Mouse (Mus musculus) intestine, embryonic 14.5 days (tissue): ENCODE results near the gene Ccdc7a. TPM values are rescaled to one million over a fixed set of nuclear protein-coding genes. Genes with fewer than 3 reads are reported as not detected.

ENCODE experiments used
- ATAC-seq: fragments of 200-750 bp; cut with Nextera tagmentation; replicated peaks from 2 replicates; pipeline ENCODE4 v1.8.0; 2017; ENCODE audit warnings: low read depth, moderate number of reproducible peaks, moderate TSS enrichment, moderate library complexity; ENCODE audit not compliant: low FRiP score, low TSS enrichment
- DNase-seq: peaks from one replicate; pipeline ENCODE4 v3.0.0-alpha.2; 2018; ENCODE audit warnings: low spot score
- H3K27ac ChIP-seq: fragments of 300-500 bp; sonication (generic); 2 replicates; pipeline ENCODE4 v1.5.1; 2014; ENCODE audit warnings: low read depth, mild to moderate bottlenecking, control low read depth
- H3K27me3 ChIP-seq: fragments of 300-500 bp; sonication (generic); replicated peaks from 2 replicates; pipeline ENCODE4 v1.6.1; 2014; ENCODE audit warnings: low read length, control low read depth; ENCODE audit not compliant: control insufficient read depth, insufficient read depth
- H3K36me3 ChIP-seq: fragments of 300-500 bp; sonication (generic); 2 replicates; pipeline ENCODE4 v1.6.1; 2014; ENCODE audit warnings: low read length, control low read depth; ENCODE audit not compliant: control insufficient read depth, insufficient read depth
- H3K4me1 ChIP-seq: fragments of 300-500 bp; sonication (generic); replicated peaks from 2 replicates; pipeline ENCODE4 v1.6.1; 2014; ENCODE audit warnings: low read length, control low read depth, mixed read lengths; ENCODE audit not compliant: control insufficient read depth, insufficient read depth
- H3K4me2 ChIP-seq: fragments of 300-500 bp; sonication (generic); 2 replicates; pipeline ENCODE4 v1.6.1; 2014; ENCODE audit warnings: low read length
- H3K4me3 ChIP-seq: fragments of 300-500 bp; sonication (generic); 2 replicates; pipeline ENCODE4 v1.5.1; 2014; ENCODE audit warnings: low read depth, low read length, control low read depth, mixed read lengths
- H3K9ac ChIP-seq: fragments of 300-500 bp; sonication (generic); 2 replicates; pipeline ENCODE4 v1.6.1; 2014; ENCODE audit warnings: mild to moderate bottlenecking, low read length
- H3K9me3 ChIP-seq: fragments of 300-500 bp; sonication (generic); 2 replicates; pipeline ENCODE4 v1.6.1; 2016; ENCODE audit warnings: low read length, control low read depth; ENCODE audit not compliant: control insufficient read depth
- WGBS: fragments of 180-500 bp; shearing (Covaris S2); extraction: QIAGEN DNeasy Blood & Tissue Kit; methylation state at CpG from one replicate; pipeline ENCODE4 v1.1.7; 2014; 5-methylcytosine and 5-hydroxymethylcytosine counted together
- polyA plus RNA-seq: library from polyadenylated mRNA; unstranded; fragments of >200 nt; fragmentation: Nextera tagmentation; extraction: Ambion mirVana; gene quantifications from 2 replicates; pipeline ENCODE4 v1.2.1, GENCODE M21; 2014

The Ccdc7a gene
- polyA plus RNA-seq, 1 experiment from 2014 or later, result 0.22 TPM

- Histone ChIP-seq H3K36me3 (no peaks in the 10 kb centered on the region), H3K4me3 (no peak within 1 kb of the TSS), H3K27ac (no peak within 1 kb of the TSS), H3K9ac (no peak within 1 kb of the TSS), H3K4me1 (no peaks in the 10 kb centered on the region), H3K4me2 (no peak within 1 kb of the TSS), H3K27me3 (no peaks in the 10 kb centered on the region), H3K9me3 (no peaks in the 10 kb centered on the region)
- DNase-seq (no peak), ATAC-seq (no peak)
- WGBS, result 88% methylated on average over 1 of the region's 1 CpGs
Measured at GRCm38 (mm10) chr8:128798594-128798993, 266.7 kb downstream of the Ccdc7a start, which contains the start of gene Gm3952. TSS of gene Gm3952 (minus strand) at chr8:128798694.

- WGBS, result 96% methylated on average over 3 of the region's 3 CpGs
- Histone ChIP-seq H3K27me3 (no peaks in the 10 kb centered on the region), H3K36me3 (peaks cover 68% of the 10 kb centered on the region), H3K4me2 (no peak overlapping the region), H3K4me1 (no peaks in the 10 kb centered on the region), H3K9me3 (no peaks in the 10 kb centered on the region), H3K27ac (no peak overlapping the region), H3K4me3 (no peak overlapping the region), H3K9ac (no peak overlapping the region)
- ATAC-seq (no peak), DNase-seq (no peak)
Measured at GRCm38 (mm10) chr8:128735692-128736091, 329.6 kb downstream of the Ccdc7a start.

- 96% methylated on average over 3 of the region's 3 CpGs for WGBS
- no peak for ATAC-seq
- no peaks in the 10 kb centered on the region for H3K9me3 ChIP-seq
- no peaks in the 10 kb centered on the region for H3K4me1 ChIP-seq
- no peaks in the 10 kb centered on the region for H3K27me3 ChIP-seq
- H3K36me3 ChIP-seq, result peaks cover 82% of the 10 kb centered on the region
- H3K27ac ChIP-seq, result no peak overlapping the region
- H3K9ac ChIP-seq, result no peak overlapping the region
- DNase-seq, result no peak
- H3K4me3 ChIP-seq, result no peak overlapping the region
- no peak overlapping the region for H3K4me2 ChIP-seq
Measured at GRCm38 (mm10) chr8:128734118-128734517, 331.2 kb downstream of the Ccdc7a start.

GRCm38 (mm10) chr8:128732254-128732653 lies 333.1 kb downstream of the Ccdc7a start:
- H3K4me3 ChIP-seq, result no peak overlapping the region
- 79% methylated on average over 2 of the region's 2 CpGs for WGBS
- peaks cover 87% of the 10 kb centered on the region for H3K36me3 ChIP-seq
- ATAC-seq (no peak), DNase-seq (no peak)
- H3K4me1 ChIP-seq, result no peaks in the 10 kb centered on the region
- no peak overlapping the region for H3K9ac ChIP-seq
- H3K27ac ChIP-seq, result no peak overlapping the region
- H3K27me3 ChIP-seq, result no peaks in the 10 kb centered on the region
- H3K4me2 ChIP-seq, result no peak overlapping the region
- no peaks in the 10 kb centered on the region for H3K9me3 ChIP-seq

GRCm38 (mm10) chr8:128727213-128727612 lies 338.1 kb downstream of the Ccdc7a start:
- no peaks in the 10 kb centered on the region for H3K4me1 ChIP-seq
- DNase-seq (no peak), ATAC-seq (no peak)
- H3K4me2 ChIP-seq, result no peak overlapping the region
- WGBS, result 93% methylated on average over 1 of the region's 1 CpGs
- H3K9ac ChIP-seq, result no peak overlapping the region
- peaks cover 91% of the 10 kb centered on the region for H3K36me3 ChIP-seq
- H3K27me3 ChIP-seq, result no peaks in the 10 kb centered on the region
- H3K27ac ChIP-seq, result no peak overlapping the region
- H3K9me3 ChIP-seq, result no peaks in the 10 kb centered on the region
- H3K4me3 ChIP-seq, result no peak overlapping the region

- H3K4me1 ChIP-seq, result no peaks in the 10 kb centered on the region
- H3K36me3 ChIP-seq, result peaks cover 89% of the 10 kb centered on the region
- H3K4me3 ChIP-seq, result no peak overlapping the region
- H3K4me2 ChIP-seq, result no peak overlapping the region
- no peaks in the 10 kb centered on the region for H3K9me3 ChIP-seq
- ATAC-seq (no peak), DNase-seq (peak; percentile 58)
- no peak overlapping the region for H3K27ac ChIP-seq
- H3K27me3 ChIP-seq, result no peaks in the 10 kb centered on the region
- H3K9ac ChIP-seq, result no peak overlapping the region
- 47% methylated on average over 1 of the region's 1 CpGs for WGBS
Measured at GRCm38 (mm10) chr8:128724819-128725218, 340.5 kb downstream of the Ccdc7a start.

- Histone ChIP-seq H3K4me2 (no peak overlapping the region), H3K27ac (no peak overlapping the region), H3K9ac (no peak overlapping the region), H3K27me3 (no peaks in the 10 kb centered on the region), H3K36me3 (peaks cover 94% of the 10 kb centered on the region), H3K9me3 (no peaks in the 10 kb centered on the region), H3K4me3 (no peak overlapping the region), H3K4me1 (no peaks in the 10 kb centered on the region)
- DNase-seq (no peak), ATAC-seq (no peak)
Measured at GRCm38 (mm10) chr8:128716184-128716583, 349.1 kb downstream of the Ccdc7a start.

GRCm38 (mm10) chr8:128709261-128709660 lies 356.1 kb downstream of the Ccdc7a start:
- Histone ChIP-seq H3K4me3 (no peak overlapping the region), H3K36me3 (peaks cover 89% of the 10 kb centered on the region), H3K9ac (no peak overlapping the region), H3K4me2 (no peak overlapping the region), H3K27me3 (no peaks in the 10 kb centered on the region), H3K9me3 (no peaks in the 10 kb centered on the region), H3K4me1 (no peaks in the 10 kb centered on the region), H3K27ac (no peak overlapping the region)
- DNase-seq (peak; percentile 90), ATAC-seq (no peak)
- WGBS, result 50% methylated on average over 3 of the region's 3 CpGs

- Histone ChIP-seq H3K4me3 (no peak overlapping the region), H3K27ac (no peak overlapping the region), H3K9me3 (no peaks in the 10 kb centered on the region), H3K4me2 (no peak overlapping the region), H3K36me3 (peaks cover 44% of the 10 kb centered on the region), H3K27me3 (no peaks in the 10 kb centered on the region), H3K4me1 (no peaks in the 10 kb centered on the region), H3K9ac (no peak overlapping the region)
- 85% methylated on average over 2 of the region's 2 CpGs for WGBS
- no peak for DNase-seq
- no peak for ATAC-seq
Measured at GRCm38 (mm10) chr8:128704836-128705235, 360.5 kb downstream of the Ccdc7a start.
